Mouse (Mus musculus): Measurements from ENCODE around the gene Tpbgl. TPM values are rescaled to one million over a fixed set of nuclear protein-coding genes. Genes with fewer than 3 reads are reported as not detected.

The Tpbgl gene
- polyA plus RNA-seq, 1 experiment: 2.6 TPM

- no peak for DNase-seq (ENCODE audit: low spot score)
Observed at GRCm38 (mm10) chr7:99580247-99580646, 46.7 kb downstream of the Tpbgl start.

DNA sequence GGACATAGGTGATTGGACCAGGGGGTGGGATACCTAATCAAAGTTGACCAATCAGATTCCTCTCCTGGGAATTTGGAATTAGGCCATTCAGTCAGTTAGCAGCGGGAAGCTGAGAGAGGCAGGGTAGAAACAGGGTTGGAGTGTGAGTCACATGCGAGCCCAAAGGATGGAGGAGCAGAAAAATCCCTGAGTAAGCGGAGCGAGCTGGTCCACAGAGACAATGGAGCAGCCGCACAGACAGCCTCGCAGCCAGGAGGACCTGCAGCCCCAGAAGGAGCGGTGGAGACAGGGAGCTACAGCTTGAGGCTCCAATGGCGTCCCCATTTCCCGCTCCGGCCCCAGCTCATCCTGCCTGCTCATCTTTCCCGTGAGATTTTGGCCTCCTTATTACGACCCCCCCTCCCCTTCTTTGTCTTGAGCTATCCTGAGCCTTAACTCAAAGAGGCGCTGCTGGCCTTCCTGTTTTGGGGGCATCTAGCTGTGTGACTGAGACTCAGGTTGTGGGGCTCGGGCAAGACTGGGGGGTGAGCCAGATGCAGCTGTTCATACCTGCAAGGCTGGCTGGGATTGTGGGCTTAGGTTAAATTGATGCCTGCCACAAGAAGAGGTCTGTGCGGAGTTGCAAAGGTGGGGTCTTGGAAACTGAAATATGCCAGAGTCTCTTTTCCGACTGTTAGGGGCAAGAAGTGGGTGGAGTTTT is 47.3 kb downstream of the Tpbgl start:
- no peak for DNase-seq (ENCODE audit: low spot score)

- no peak for DNase-seq (ENCODE audit: low spot score)
Observed at GRCm38 (mm10) chr7:99578246-99578645, 48.7 kb downstream of the Tpbgl start.

Other genes starting within 250 kb of the Tpbgl start
- 15.8 and 20.9 TPM in 2 replicates for gene Gdpd5, start 245.7 kb downstream of the Tpbgl start, polyA plus RNA-seq (2012; rRNA removed)
- 0.81 and 1.5 TPM in 2 replicates for gene Klhl35, start 161.1 kb downstream of the Tpbgl start, polyA plus RNA-seq (2012; rRNA removed)
- 1,354 and 1,732 TPM in 2 replicates for gene Rps3, start 143.4 kb downstream of the Tpbgl start, polyA plus RNA-seq (2012; rRNA removed)
- 45.4 and 60.4 TPM in 2 replicates for gene Arrb1, start 91.6 kb downstream of the Tpbgl start, polyA plus RNA-seq (2012; rRNA removed)
- gene Slco2b1, start 84.2 kb upstream of the Tpbgl start, polyA plus RNA-seq (2012; rRNA removed): 23.3 and 27.0 TPM in 2 replicates
- gene Olfr520, start 103.2 kb upstream of the Tpbgl start, polyA plus RNA-seq (2012; rRNA removed): 0.12 and 0.19 TPM in 2 replicates
- not detected in 2 replicates for gene Olfr521, start 136.4 kb upstream of the Tpbgl start, polyA plus RNA-seq (2012; rRNA removed)
- 5.9 and 6.2 TPM in 2 replicates for gene Neu3, start 201.3 kb upstream of the Tpbgl start, polyA plus RNA-seq (2012; rRNA removed)
- 0.07 and 0.15 TPM in 2 replicates for gene Xrra1, start 232.0 kb upstream of the Tpbgl start, polyA plus RNA-seq (2012; rRNA removed)
- gene Spcs2, start 236.4 kb upstream of the Tpbgl start, polyA plus RNA-seq (2012; rRNA removed): 57.3 and 70.9 TPM in 2 replicates